Mouse (Mus musculus) intestine, embryonic 15.5 days (tissue): ENCODE data around the gene Crk. TPM values are rescaled to one million over a fixed set of nuclear protein-coding genes. Genes with fewer than 3 reads are reported as not detected.
"Not testable (repeated sequence)": the region's sequence is repeated elsewhere in the genome, so short reads cannot be mapped to it uniquely, and the experiment has no call there.

Experiments
- ATAC-seq: fragments of 200-750 bp; cut with Nextera tagmentation; 2 replicates; pipeline ENCODE4 v1.8.0; 2017; ENCODE audit warnings: moderate TSS enrichment, moderate library complexity
- H3K27ac ChIP-seq: fragments of 300-500 bp; sonication (generic); 2 replicates; pipeline ENCODE4 v1.5.1; 2015; ENCODE audit warnings: mild to moderate bottlenecking, inconsistent platforms
- H3K27me3 ChIP-seq: fragments of 300-500 bp; sonication (generic); replicated peaks from 2 replicates; pipeline ENCODE4 v1.6.1; 2015; ENCODE audit warnings: inconsistent platforms
- H3K36me3 ChIP-seq: fragments of 300-500 bp; sonication (generic); 2 replicates; pipeline ENCODE4 v1.6.1; 2015; ENCODE audit warnings: inconsistent platforms
- H3K4me1 ChIP-seq: fragments of 300-500 bp; sonication (generic); replicated peaks from 2 replicates; pipeline ENCODE4 v1.6.1; 2015; ENCODE audit warnings: inconsistent platforms
- H3K4me2 ChIP-seq: fragments of 300-500 bp; sonication (generic); replicated peaks from 2 replicates; pipeline ENCODE4 v1.6.1; 2015; ENCODE audit warnings: mild to moderate bottlenecking, inconsistent platforms
- H3K4me3 ChIP-seq: fragments of 300-500 bp; sonication (generic); replicated peaks from 2 replicates; pipeline ENCODE4 v1.5.1; 2015; ENCODE audit warnings: inconsistent platforms
- H3K9ac ChIP-seq: fragments of 300-500 bp; sonication (generic); 2 replicates; pipeline ENCODE4 v1.6.1; 2015; ENCODE audit warnings: inconsistent platforms
- H3K9me3 ChIP-seq: fragments of 300-500 bp; sonication (generic); 2 replicates; pipeline ENCODE4 v1.6.1; 2016; ENCODE audit warnings: inconsistent platforms
- WGBS: fragments of 180-500 bp; shearing (Covaris S2); methylation state at CpG from one replicate; pipeline ENCODE4 v1.1.7; 2015; 5-methylcytosine and 5-hydroxymethylcytosine counted together
- polyA plus RNA-seq: library from polyadenylated mRNA; unstranded; fragments of >200 nt; fragmentation: Nextera tagmentation; extraction: Ambion mirVana; gene quantifications from 2 replicates; pipeline ENCODE4 v1.2.1, GENCODE M21; 2015

The Crk gene
- polyA plus RNA-seq, 1 experiment from 2014 or later: 109 TPM

- Histone ChIP-seq H3K36me3 (peaks cover 7% of the 10 kb centered on the region; the same call in 1 of the 2 replicates), H3K9ac (no peak overlapping the region), H3K27me3 (no peaks in the 10 kb centered on the region), H3K4me2 (peak overlapping the region; percentile 66), H3K4me3 (peak overlapping the region; percentile 100), H3K9me3 (no peaks in the 10 kb centered on the region), H3K27ac (peak overlapping the region; percentile 75), H3K4me1 (peaks cover 10% of the 10 kb centered on the region)
- no peak for ATAC-seq
- 68% methylated on average over 3 of the region's 3 CpGs for WGBS
These were observed 945 bp upstream of the Crk start for GRCm38 (mm10) chr11:75677881-75678746.

- Histone ChIP-seq H3K36me3 (no peaks in the 10 kb centered on the region; the same call in 1 of the 2 replicates), H3K27ac (peak overlapping the region; percentile 97), H3K4me2 (peak overlapping the region; percentile 66), H3K27me3 (no peaks in the 10 kb centered on the region), H3K9me3 (no peaks in the 10 kb centered on the region), H3K4me3 (peak overlapping the region; percentile 100), H3K9ac (peak overlapping the region; percentile 87), H3K4me1 (peaks cover 10% of the 10 kb centered on the region)
- under 1% methylated on average over 43 of the region's 43 CpGs for WGBS
- ATAC-seq: peak; percentile 78
These were observed 546 bp downstream of the Crk start for GRCm38 (mm10) chr11:75679439-75680171.

DNA sequence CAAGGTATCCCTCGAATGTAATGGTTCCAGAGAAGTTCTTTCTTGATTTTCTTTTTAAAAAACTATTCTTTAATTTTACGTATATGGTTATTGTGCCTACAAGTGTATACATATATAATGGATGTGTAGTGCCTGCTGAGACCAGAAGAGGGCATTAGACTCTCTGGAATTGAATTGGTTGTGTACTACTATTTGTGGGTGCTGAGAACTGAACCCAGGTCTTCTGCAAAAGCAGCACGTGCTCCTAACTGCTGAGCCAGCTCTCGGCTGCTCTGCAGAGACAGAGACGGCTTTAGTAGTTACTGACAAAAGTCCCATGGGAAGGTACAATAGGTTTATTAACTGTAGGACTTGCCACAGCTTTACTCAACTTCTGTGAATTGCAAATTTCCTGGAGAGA lies 5.4 kb downstream of the Crk start:
- Histone ChIP-seq H3K4me2 (no peak overlapping the region), H3K27me3 (no peaks in the 10 kb centered on the region), H3K4me1 (peaks cover 13% of the 10 kb centered on the region), H3K9ac (no peak overlapping the region), H3K36me3 (peaks cover 2% of the 10 kb centered on the region), H3K9me3 (no peaks in the 10 kb centered on the region), H3K4me3 (no peak overlapping the region), H3K27ac (no peak overlapping the region)
- WGBS: 94% methylated on average over 5 of the region's 5 CpGs
- ATAC-seq: no peak

- no peaks in the 10 kb centered on the region for H3K27me3 ChIP-seq
These were observed 5.9 kb downstream of the Crk start for GRCm38 (mm10) chr11:75684956-75685355.

GRCm38 (mm10) chr11:75687343-75687993 lies 8.4 kb downstream of the Crk start:
- Histone ChIP-seq H3K9me3 (no peaks in the 10 kb centered on the region), H3K27ac (no peak overlapping the region), H3K4me2 (no peak overlapping the region), H3K36me3 (peaks cover 12% of the 10 kb centered on the region), H3K9ac (peak overlapping the region; percentile 8; the same call in 1 of the 2 replicates), H3K27me3 (no peaks in the 10 kb centered on the region), H3K4me1 (0 out of 2 replicates have a peak, but pooled peaks cover 3% of the 10 kb centered on the region), H3K4me3 (no peak overlapping the region)
- no peak for ATAC-seq
- 52% methylated on average over 2 of the region's 2 CpGs for WGBS

More at GRCm38 (mm10) chr11:75684956-75685355, 5.9 kb downstream of the Crk start:
- Histone ChIP-seq H3K9me3 (no peaks in the 10 kb centered on the region), H3K4me3 (no peak overlapping the region), H3K27ac (no peak overlapping the region), H3K4me2 (no peak overlapping the region), H3K36me3 (peaks cover 3% of the 10 kb centered on the region), H3K9ac (no peak overlapping the region), H3K4me1 (peaks cover 13% of the 10 kb centered on the region)
- ATAC-seq: no peak
- 71% methylated on average over 2 of the region's 2 CpGs for WGBS

- H3K4me2 ChIP-seq: no peak overlapping the region
- H3K27me3 ChIP-seq: no peaks in the 10 kb centered on the region
- no peaks in the 10 kb centered on the region for H3K9me3 ChIP-seq
- no peak overlapping the region for H3K27ac ChIP-seq
- WGBS: 89% methylated on average over 2 of the region's 2 CpGs
- ATAC-seq: no peak
- H3K4me3 ChIP-seq: no peak overlapping the region
- peaks cover 14% of the 10 kb centered on the region for H3K36me3 ChIP-seq
- H3K9ac ChIP-seq: no peak overlapping the region
- H3K4me1 ChIP-seq: 0 out of 2 replicates have a peak, but pooled peaks cover 3% of the 10 kb centered on the region
These were observed 9.1 kb downstream of the Crk start for GRCm38 (mm10) chr11:75688132-75688531.

- Histone ChIP-seq H3K4me3 (no peak overlapping the region), H3K4me2 (no peak overlapping the region), H3K27me3 (no peaks in the 10 kb centered on the region), H3K27ac (no peak overlapping the region), H3K36me3 (peaks cover 26% of the 10 kb centered on the region), H3K4me1 (0 out of 2 replicates have a peak, but pooled peaks cover 3% of the 10 kb centered on the region), H3K9ac (no peak overlapping the region), H3K9me3 (no peaks in the 10 kb centered on the region)
- WGBS: 81% methylated on average over 1 of the region's 1 CpGs
- no peak for ATAC-seq
These were observed 10.9 kb downstream of the Crk start for GRCm38 (mm10) chr11:75689977-75690376.

DNA sequence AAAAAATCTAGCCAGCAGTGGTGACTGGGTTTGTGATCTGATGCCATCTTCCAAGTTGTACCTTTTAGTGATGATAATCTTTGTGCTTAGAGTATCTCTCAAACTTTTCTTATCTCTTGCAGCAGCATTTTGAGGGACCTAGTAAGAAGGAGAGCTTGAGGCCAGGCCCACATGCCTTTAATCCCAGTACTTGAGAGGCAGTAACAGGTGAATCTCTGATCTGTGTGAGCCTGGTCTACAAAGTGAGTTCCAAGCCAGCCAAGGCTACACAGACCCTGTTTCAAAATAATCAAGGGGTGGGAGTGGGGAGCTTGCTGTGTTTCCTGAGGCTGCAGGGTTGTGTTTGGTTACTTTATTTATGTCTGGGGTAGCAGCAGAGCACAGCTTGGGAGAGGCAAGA lies 12.0 kb downstream of the Crk start:
- no peak overlapping the region for H3K4me3 ChIP-seq
- H3K9ac ChIP-seq: no peak overlapping the region
- no peaks in the 10 kb centered on the region for H3K9me3 ChIP-seq
- H3K27ac ChIP-seq: no peak overlapping the region
- no peak overlapping the region for H3K4me2 ChIP-seq
- 0 out of 2 replicates have a peak, but pooled peaks cover 3% of the 10 kb centered on the region for H3K4me1 ChIP-seq
- no peaks in the 10 kb centered on the region for H3K27me3 ChIP-seq
- ATAC-seq: no peak
- peaks cover 26% of the 10 kb centered on the region for H3K36me3 ChIP-seq

DNA sequence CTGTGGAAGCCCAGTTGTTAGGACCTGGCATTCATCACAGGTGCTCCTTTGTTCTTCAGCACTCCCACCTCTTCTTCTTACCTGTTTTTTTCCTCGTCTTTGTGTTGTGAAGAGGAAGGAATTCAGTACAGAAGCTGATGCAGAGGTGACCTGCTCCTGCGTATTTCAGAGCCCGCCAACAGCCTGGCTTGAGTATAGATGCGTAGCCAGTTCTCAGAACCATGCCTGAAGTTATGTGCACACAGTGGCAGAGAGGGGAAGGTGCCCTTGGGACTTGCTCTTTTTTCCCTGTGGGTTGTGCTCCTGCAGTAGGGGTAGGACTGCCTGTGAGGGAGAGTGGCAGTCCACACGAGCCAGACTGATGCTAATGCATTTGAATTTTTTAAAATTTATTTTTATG lies 14.5 kb downstream of the Crk start:
- Histone ChIP-seq H3K4me1 (no peaks in the 10 kb centered on the region), H3K27ac (no peak overlapping the region), H3K4me3 (no peak overlapping the region), H3K36me3 (peaks cover 36% of the 10 kb centered on the region), H3K9ac (no peak overlapping the region), H3K9me3 (no peaks in the 10 kb centered on the region), H3K27me3 (no peaks in the 10 kb centered on the region), H3K4me2 (no peak overlapping the region)
- 89% methylated on average over 5 of the region's 5 CpGs for WGBS
- ATAC-seq: no peak

GRCm38 (mm10) chr11:75697464-75697863 lies 18.4 kb downstream of the Crk start:
- not testable (repeated sequence) for H3K27ac ChIP-seq, H3K4me2 ChIP-seq
- 89% methylated on average over 3 of the region's 3 CpGs for WGBS

DNA sequence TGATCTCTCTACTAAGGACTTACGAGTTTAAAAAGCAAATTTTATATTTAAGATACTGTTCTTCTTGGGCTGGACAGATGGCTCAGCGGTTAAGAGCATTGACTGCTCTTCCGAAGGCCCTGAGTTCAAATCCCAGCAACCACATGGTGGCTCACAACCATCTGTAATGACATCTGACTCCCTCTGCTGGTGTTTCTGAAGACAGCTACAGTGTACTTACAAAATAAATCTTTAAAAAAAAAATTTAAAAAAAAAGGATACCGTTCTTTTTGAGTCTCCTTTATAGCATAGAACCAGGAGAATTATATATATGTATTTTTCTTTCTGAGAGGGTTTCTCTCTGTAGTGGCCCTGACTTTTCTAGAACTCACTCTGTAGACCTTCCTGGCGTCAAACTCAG lies 21.5 kb downstream of the Crk start:
- Histone ChIP-seq H3K9me3 (no peaks in the 10 kb centered on the region), H3K27me3 (no peaks in the 10 kb centered on the region), H3K4me2 (no peak overlapping the region), H3K27ac (no peak overlapping the region), H3K4me3 (no peak overlapping the region), H3K9ac (no peak overlapping the region), H3K4me1 (no peaks in the 10 kb centered on the region), H3K36me3 (peaks cover 37% of the 10 kb centered on the region)
- 96% methylated on average over 5 of the region's 5 CpGs for WGBS
- no peak for ATAC-seq

More at GRCm38 (mm10) chr11:75697464-75697863, 18.4 kb downstream of the Crk start:
- not testable (repeated sequence) for H3K4me1 ChIP-seq, H3K9ac ChIP-seq, H3K27me3 ChIP-seq, H3K4me3 ChIP-seq, ATAC-seq, H3K9me3 ChIP-seq
- H3K36me3 ChIP-seq: peaks cover 39% of the 10 kb centered on the region

DNA sequence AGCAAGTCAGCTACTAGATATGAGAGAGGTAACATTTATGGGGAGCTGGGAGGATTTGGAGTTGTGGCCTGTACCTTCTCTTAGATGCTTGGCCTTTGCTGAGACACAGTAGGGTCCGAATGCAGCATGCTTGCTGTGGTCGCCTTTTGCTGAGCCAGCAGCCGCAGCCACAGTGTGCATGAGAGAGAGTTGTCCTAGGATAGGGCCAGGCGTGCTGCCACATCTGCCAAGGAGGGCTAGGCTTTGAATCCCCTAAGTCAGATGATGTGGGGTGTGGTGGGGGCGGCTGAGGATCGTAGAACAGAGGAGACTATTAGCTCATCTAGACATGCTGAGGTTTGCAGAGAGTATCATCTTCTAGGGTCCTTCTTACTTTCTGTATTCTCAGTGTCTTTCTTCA lies 23.7 kb downstream of the Crk start:
- Histone ChIP-seq H3K9me3 (no peaks in the 10 kb centered on the region), H3K27ac (no peak overlapping the region), H3K4me3 (no peak overlapping the region), H3K4me1 (no peaks in the 10 kb centered on the region), H3K27me3 (no peaks in the 10 kb centered on the region), H3K9ac (no peak overlapping the region), H3K36me3 (peaks cover 37% of the 10 kb centered on the region), H3K4me2 (no peak overlapping the region)
- 94% methylated on average over 6 of the region's 6 CpGs for WGBS
- no peak for ATAC-seq
